Comparison of ENCODE assay signal across 10 mouse cellular contexts in genomic region chr5:130363773-130364172, GRCm38 (mm10).
A peak's percentile ranks its signal among the peaks of the same experiment; 100 is the strongest.
DNase-seq lines count a peak whose midpoint lies in the region.
"Had no signal": no experiment of that assay in that cellular context is flagged by ENCODE, and none has a peak within 500 bp of the region (broad histone marks: within the 10 kb centered on the region; RNA-seq: fewer than 3 reads in every experiment).

No protein-coding gene starts in this region.

- peak; percentile 67 for DNase-seq in kidney, postnatal 10 days
- no peak for DNase-seq in kidney, adult 9 months
- peak; percentile 82 for DNase-seq in ES-CJ7 (ENCODE audit: low read depth, low spot score)
- DNase-seq in R1 (ENCODE audit: low read depth, low spot score): peak; percentile 82
- DNase-seq in forelimb bud, embryonic 11.5 days (ENCODE audit: low read depth, low spot score): peak; percentile 52
- no peak for DNase-seq in frontal cortex, postnatal 25 days (ENCODE audit: low spot score in 2 of 2)
- no peak for DNase-seq in cerebellum, adult 11 months
- DNase-seq in thymus, postnatal 25 days: no peak
- DNase-seq: gastrocnemius, postnatal 14 days; lung, adult 2 months had no signal

Comparison
In these comparisons a context has a peak if more than half of its experiments do, and no peak if none do; other contexts are left out.
1. DNase-seq: peak in kidney, postnatal 10 days (single experiment), ES-CJ7 (single experiment), R1 (single experiment) and forelimb bud, embryonic 11.5 days (single experiment); none in kidney, adult 9 months (single experiment), frontal cortex, postnatal 25 days (0 of 2), cerebellum, adult 11 months (single experiment) and thymus, postnatal 25 days (single experiment).